Mouse (Mus musculus): Measurements from ENCODE around the gene Gm10840.

- peak; percentile 55; the same call in 1 of the 2 replicates for TF ChIP-seq POLR2A (IDR thresholded peaks at IDR 0.05; ENCODE audit: borderline replicate concordance, control insufficient read depth, low read depth, low read length)
- no peak; the same call in 1 of the 2 replicates for TF ChIP-seq CTCF (IDR thresholded peaks at IDR 0.05; ENCODE audit: control insufficient read depth, insufficient read depth, low read length)
Measured at GRCm38 (mm10) chr11:106159921-106160840, 469 bp upstream of the Gm10840 start.
